Mouse (Mus musculus) erythroblast, embryonic 14.5 days (primary cell): ENCODE results near the gene Arhgap17.

Source experiments
- GATA1 ChIP-seq: IDR thresholded peaks from 2 replicates; pipeline ENCODE4 v1.6.1; 2012; ENCODE audit warnings: low read length, inconsistent platforms, mixed read lengths
- TAL1 ChIP-seq: IDR thresholded peaks from 3 replicates; pipeline ENCODE4 v1.6.1; 2012; ENCODE audit warnings: low read length, inconsistent platforms, mixed read lengths

GRCm38 (mm10) chr7:123338351-123338750 is 31.4 kb downstream of the Arhgap17 start:
- no peak for TF ChIP-seq GATA1
- no peak for TF ChIP-seq TAL1
